Mouse (Mus musculus): Measurements from ENCODE around the gene C130032M10Rik. TPM values are rescaled to one million over a fixed set of nuclear protein-coding genes. Genes with fewer than 3 reads are reported as not detected.

The C130032M10Rik gene
- total RNA-seq, 1 experiment = 1.8 TPM

- DNase-seq (ENCODE audit: low read depth, low spot score) = no peak
- Histone ChIP-seq H3K36me3 (ENCODE audit: control insufficient read depth, insufficient read depth, low read length, poor library complexity, severe bottlenecking) (peaks cover 35% of the 10 kb centered on the region), H3K9me3 (ENCODE audit: control insufficient read depth, insufficient read depth, low read depth, low read length) (no peaks in the 10 kb centered on the region), H3K4me3 (ENCODE audit: insufficient read depth in 1 of 2, low read depth in 1 of 2, low read length in 2 of 2, poor library complexity in 1 of 2, severe bottlenecking in 1 of 2) (no peak overlapping the region), H3K9ac (ENCODE audit: insufficient read depth, low read depth, low read length, poor library complexity, severe bottlenecking) (no peak overlapping the region), H3K27ac (ENCODE audit: insufficient read depth, low read depth, low read length, poor library complexity, severe bottlenecking) (no peak overlapping the region), H3K4me1 (ENCODE audit: control insufficient read depth in 2 of 2, insufficient read depth in 2 of 2, low read length in 2 of 2, poor library complexity in 1 of 2) (peaks cover 2 to 21% of the 10 kb centered on the region in 2 experiments; a peak in 3 of 4 replicates)
- TF ChIP-seq HCFC1 (IDR thresholded peaks at IDR 0.05; ENCODE audit: borderline replicate concordance, insufficient read depth, low read length) (no peak), ZC3H11A (IDR thresholded peaks at IDR 0.05; ENCODE audit: borderline replicate concordance, low read depth, low read length) (no peak), ZNF384 (IDR thresholded peaks at IDR 0.05; ENCODE audit: low read depth, low read length) (no peak), MAFK (IDR thresholded peaks at IDR 0.05; ENCODE audit: insufficient read depth, low read depth, low read length) (no peak), CHD2 (IDR thresholded peaks at IDR 0.05; ENCODE audit: low read depth, low read length) (no peak)
- in situ Hi-C loops (cut with MboI; ENCODE audit: low sequenced_read_pairs in 2 of 2, unreplicated experiment in 2 of 2) = no loop called here
Observed at GRCm38 (mm10) chr9:114506564-114506963, 8.9 kb upstream of the C130032M10Rik start.

- no peak for DNase-seq (ENCODE audit: low read depth, low spot score)
- no peak overlapping the region for H3K9ac ChIP-seq (ENCODE audit: insufficient read depth, low read depth, low read length, poor library complexity, severe bottlenecking)
- no peaks in the 10 kb centered on the region for H3K9me3 ChIP-seq (ENCODE audit: control insufficient read depth, insufficient read depth, low read depth, low read length)
- peaks cover 6 to 19% of the 10 kb centered on the region in 2 experiments for H3K4me1 ChIP-seq (ENCODE audit: control insufficient read depth in 2 of 2, insufficient read depth in 2 of 2, low read length in 2 of 2, poor library complexity in 1 of 2)
- H3K4me3 ChIP-seq (ENCODE audit: insufficient read depth in 1 of 2, low read depth in 1 of 2, low read length in 2 of 2, poor library complexity in 1 of 2, severe bottlenecking in 1 of 2) = no peak overlapping the region
- H3K27ac ChIP-seq (ENCODE audit: insufficient read depth, low read depth, low read length, poor library complexity, severe bottlenecking) = no peak overlapping the region
- in situ Hi-C loops (cut with MboI; ENCODE audit: low sequenced_read_pairs in 2 of 2, unreplicated experiment in 2 of 2) = no loop called here
- H3K36me3 ChIP-seq (ENCODE audit: control insufficient read depth, insufficient read depth, low read length, poor library complexity, severe bottlenecking) = peaks cover 40% of the 10 kb centered on the region
- TF ChIP-seq ZC3H11A (IDR thresholded peaks at IDR 0.05; ENCODE audit: borderline replicate concordance, low read depth, low read length) = no peak
- no peak for TF ChIP-seq MAFK (IDR thresholded peaks at IDR 0.05; ENCODE audit: insufficient read depth, low read depth, low read length)
- no peak for TF ChIP-seq ZNF384 (IDR thresholded peaks at IDR 0.05; ENCODE audit: low read depth, low read length)
- no peak for TF ChIP-seq CHD2 (IDR thresholded peaks at IDR 0.05; ENCODE audit: low read depth, low read length)
- TF ChIP-seq HCFC1 (IDR thresholded peaks at IDR 0.05; ENCODE audit: borderline replicate concordance, insufficient read depth, low read length) = no peak
Observed at GRCm38 (mm10) chr9:114507421-114507820, 8.1 kb upstream of the C130032M10Rik start.

- Histone ChIP-seq H3K4me1 (ENCODE audit: control insufficient read depth in 2 of 2, insufficient read depth in 2 of 2, low read length in 2 of 2, poor library complexity in 1 of 2) (peaks cover 6 to 29% of the 10 kb centered on the region in 2 experiments), H3K9ac (ENCODE audit: insufficient read depth, low read depth, low read length, poor library complexity, severe bottlenecking) (no peak overlapping the region), H3K27ac (ENCODE audit: insufficient read depth, low read depth, low read length, poor library complexity, severe bottlenecking) (no peak overlapping the region), H3K4me3 (ENCODE audit: insufficient read depth in 1 of 2, low read depth in 1 of 2, low read length in 2 of 2, poor library complexity in 1 of 2, severe bottlenecking in 1 of 2) (no peak overlapping the region), H3K36me3 (ENCODE audit: control insufficient read depth, insufficient read depth, low read length, poor library complexity, severe bottlenecking) (peaks cover 62% of the 10 kb centered on the region), H3K9me3 (ENCODE audit: control insufficient read depth, insufficient read depth, low read depth, low read length) (no peaks in the 10 kb centered on the region)
- in situ Hi-C loops (cut with MboI; ENCODE audit: low sequenced_read_pairs in 2 of 2, unreplicated experiment in 2 of 2) = no loop called here
- TF ChIP-seq ZNF384 (IDR thresholded peaks at IDR 0.05; ENCODE audit: low read depth, low read length) (no peak), HCFC1 (IDR thresholded peaks at IDR 0.05; ENCODE audit: borderline replicate concordance, insufficient read depth, low read length) (no peak), MAFK (IDR thresholded peaks at IDR 0.05; ENCODE audit: insufficient read depth, low read depth, low read length) (no peak), CHD2 (IDR thresholded peaks at IDR 0.05; ENCODE audit: low read depth, low read length) (no peak), ZC3H11A (IDR thresholded peaks at IDR 0.05; ENCODE audit: borderline replicate concordance, low read depth, low read length) (no peak)
- no peak for DNase-seq (ENCODE audit: low read depth, low spot score)
Observed at GRCm38 (mm10) chr9:114509785-114510184, 5.7 kb upstream of the C130032M10Rik start.

DNA sequence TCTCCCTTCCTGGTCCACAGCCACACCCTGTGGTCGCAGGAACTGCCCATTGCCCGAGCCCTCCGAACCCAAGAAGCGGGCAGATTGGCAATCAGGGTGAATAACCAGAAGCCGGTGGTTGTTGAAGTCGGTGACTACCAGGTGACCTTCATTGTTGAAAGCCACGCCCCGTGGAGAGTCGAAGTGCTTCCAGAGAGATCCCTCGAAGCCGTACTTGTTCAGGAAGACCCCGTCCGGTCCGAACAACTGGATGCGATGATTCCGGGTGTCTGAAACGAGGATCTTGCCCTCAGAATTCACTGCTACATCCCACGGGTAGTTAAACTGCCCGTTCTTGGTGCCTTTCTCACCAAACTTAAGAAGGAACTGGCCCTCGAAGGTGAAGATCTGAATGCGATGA is 2.7 kb upstream of the C130032M10Rik start:
- no peak overlapping the region for H3K4me3 ChIP-seq (ENCODE audit: insufficient read depth in 1 of 2, low read depth in 1 of 2, low read length in 2 of 2, poor library complexity in 1 of 2, severe bottlenecking in 1 of 2)
- peaks cover 58% of the 10 kb centered on the region for H3K36me3 ChIP-seq (ENCODE audit: control insufficient read depth, insufficient read depth, low read length, poor library complexity, severe bottlenecking)
- peaks cover 12 to 38% of the 10 kb centered on the region in 2 experiments for H3K4me1 ChIP-seq (ENCODE audit: control insufficient read depth in 2 of 2, insufficient read depth in 2 of 2, low read length in 2 of 2, poor library complexity in 1 of 2)
- no peak overlapping the region for H3K9ac ChIP-seq (ENCODE audit: insufficient read depth, low read depth, low read length, poor library complexity, severe bottlenecking)
- DNase-seq (ENCODE audit: low read depth, low spot score) = no peak
- TF ChIP-seq MAFK (IDR thresholded peaks at IDR 0.05; ENCODE audit: insufficient read depth, low read depth, low read length) (no peak), HCFC1 (IDR thresholded peaks at IDR 0.05; ENCODE audit: borderline replicate concordance, insufficient read depth, low read length) (no peak), CHD2 (IDR thresholded peaks at IDR 0.05; ENCODE audit: low read depth, low read length) (no peak)
- in situ Hi-C loops (cut with MboI; ENCODE audit: low sequenced_read_pairs in 2 of 2, unreplicated experiment in 2 of 2) = no loop called here
- H3K9me3 ChIP-seq (ENCODE audit: control insufficient read depth, insufficient read depth, low read depth, low read length) = no peaks in the 10 kb centered on the region
- H3K27ac ChIP-seq (ENCODE audit: insufficient read depth, low read depth, low read length, poor library complexity, severe bottlenecking) = 0 out of 2 replicates have a peak overlapping the region, but pooled peaks have one; percentile 4

Data from ES-E14 (cell line).